Mouse (Mus musculus) erythroblast, adult 5-6 weeks (primary cell): ENCODE measurements around the gene Tbx5. TPM values are rescaled to one million over a fixed set of nuclear protein-coding genes. Genes with fewer than 3 reads are reported as not detected.
"Not testable (repeated sequence)": the region's sequence is repeated elsewhere in the genome, so short reads cannot be mapped to it uniquely, and the experiment has no call there.

Source experiments
- ATAC-seq: replicated peaks from 2 replicates; pipeline ENCODE4 v1.8.0; 2016; ENCODE audit warnings: moderate number of reproducible peaks, mild to moderate bottlenecking, moderate TSS enrichment, inconsistent platforms; ENCODE audit not compliant: poor library complexity, low FRiP score, severe bottlenecking
- total RNA-seq, 2 experiments: library from RNA; stranded (forward) in 1 of 2; stranded (reverse) in 1 of 2; fragments of 150-400 nt in 1 of 2; fragments of 200-764, 138-1000 nt in 1 of 2; gene quantifications; 2 replicates each; pipeline versions ENCODE4 v1.2.3 to v1.2.4; 2015 to 2017; ENCODE audit warnings: low replicate concordance in 2 of 2

Tbx5 gene
- total RNA-seq, 2 experiments from 2014 or later = 0.17 TPM; not detected in 1

GRCm38 (mm10) chr5:119916551-119917171 is 84.2 kb downstream of the Tbx5 start:
- ATAC-seq = no peak

DNA sequence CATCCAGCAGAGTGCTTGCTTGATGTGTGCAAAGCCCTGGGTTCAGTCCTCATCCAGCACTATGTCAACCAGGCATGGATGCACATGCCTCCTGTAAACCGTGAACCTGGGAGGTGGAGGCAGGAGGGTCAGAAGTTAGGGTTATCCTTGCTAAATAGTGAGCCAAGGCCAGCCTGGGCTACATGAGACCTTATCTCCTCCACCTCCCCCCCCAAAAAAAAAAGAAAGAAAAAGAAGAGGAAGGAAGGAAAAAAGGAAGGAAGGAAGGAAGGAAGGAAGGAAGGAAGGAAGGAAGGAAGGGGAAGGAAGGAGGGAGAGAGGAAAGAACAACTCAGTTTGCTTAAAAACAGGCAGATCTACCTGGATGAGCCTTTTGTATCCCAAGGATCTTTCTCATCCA is 85.9 kb downstream of the Tbx5 start:
- ATAC-seq = not testable (repeated sequence)

GRCm38 (mm10) chr5:119920941-119921340 is 88.5 kb downstream of the Tbx5 start:
- no peak for ATAC-seq

GRCm38 (mm10) chr5:119922229-119922628 is 89.8 kb downstream of the Tbx5 start:
- no peak for ATAC-seq

Other genes starting within 250 kb of the Tbx5 start
- not detected in 2 replicates for gene Tbx3, start 162.0 kb upstream of the Tbx5 start, total RNA-seq (2015; ENCODE audit: low replicate concordance)
- not detected in 2 replicates for gene Tbx3, start 162.0 kb upstream of the Tbx5 start, total RNA-seq (2017; ENCODE audit: low replicate concordance)